24 mouse cellular contexts compared by ENCODE assay signal in the genomic region with DNA sequence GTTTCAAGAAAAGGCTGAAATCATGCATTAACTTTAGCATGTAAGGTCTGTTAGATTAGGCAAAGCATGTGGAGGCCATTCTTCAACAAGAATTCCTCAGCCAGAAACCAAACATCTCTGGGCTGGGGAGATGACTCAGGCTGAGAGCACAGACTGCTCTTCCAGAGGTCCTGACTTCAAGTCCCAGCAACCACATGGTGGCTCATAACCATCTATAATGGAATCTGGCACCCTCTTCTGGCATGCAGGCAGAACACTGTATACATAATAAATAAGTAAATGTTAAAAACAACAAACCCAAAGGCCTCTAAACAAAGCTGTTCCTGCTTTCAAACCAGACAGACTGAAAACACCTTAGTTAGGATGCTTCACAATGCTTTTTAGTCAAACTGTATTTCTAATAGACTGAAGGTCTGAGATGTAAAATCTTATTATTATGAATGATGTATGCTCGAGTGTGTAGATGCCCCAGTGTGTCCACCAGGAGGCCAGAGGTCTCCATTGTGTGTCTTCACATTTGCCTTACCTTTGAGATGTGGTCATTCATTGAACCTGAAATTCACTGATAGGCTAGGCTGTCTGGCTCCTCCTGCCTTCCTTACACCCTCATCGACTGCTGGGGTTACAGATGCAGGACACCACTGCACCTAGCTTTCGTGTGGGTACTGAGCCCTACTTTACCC. TPM values are rescaled to one million over a fixed set of nuclear protein-coding genes. Genes with fewer than 3 reads are reported as not detected.
DNase-seq lines count a peak whose midpoint lies in the region; ATAC-seq and TF ChIP-seq lines count a peak whose summit lies in the region.
"Had no signal": no experiment of that assay in that cellular context is flagged by ENCODE, and none has a peak within 500 bp of the region (broad histone marks: within the 10 kb centered on the region; RNA-seq: fewer than 3 reads in every experiment).

No protein-coding gene starts in this region.

- no peak overlapping the region for H3K27ac ChIP-seq in heart, adult 2 months
- H3K27ac ChIP-seq in lung, postnatal 0 days (ENCODE audit: low read length): no peak overlapping the region
- H3K27ac ChIP-seq: forebrain, embryonic 10.5 days; limb, embryonic 12.5 days; liver, embryonic 15.5 days; midbrain, embryonic 12.5 days had no signal

- no peaks in the 10 kb centered on the region for H3K27me3 ChIP-seq in heart, adult 2 months (ENCODE audit: control insufficient read depth, insufficient read depth, low read length)
- no peaks in the 10 kb centered on the region for H3K27me3 ChIP-seq in lung, postnatal 0 days (replicated peaks; ENCODE audit: insufficient read depth, low read length)
- no peaks in the 10 kb centered on the region for H3K27me3 ChIP-seq in myocyte (ENCODE audit: control insufficient read depth, insufficient read depth, insufficient read length)
- H3K27me3 ChIP-seq: limb, embryonic 12.5 days; liver, embryonic 15.5 days; midbrain, embryonic 12.5 days had no signal

- no peaks in the 10 kb centered on the region for H3K4me1 ChIP-seq in heart, adult 2 months (ENCODE audit: control insufficient read depth, insufficient read depth, low read length)
- no peaks in the 10 kb centered on the region for H3K4me1 ChIP-seq in lung, postnatal 0 days (ENCODE audit: insufficient read depth, low read depth, low read length)
- H3K4me1 ChIP-seq: limb, embryonic 12.5 days had no signal

- no peak overlapping the region for H3K4me2 ChIP-seq in lung, postnatal 0 days (replicated peaks; ENCODE audit: low read depth, low read length)
- no peak overlapping the region for H3K4me2 ChIP-seq in myocyte (ENCODE audit: low read depth)
- H3K4me2 ChIP-seq: heart, embryonic 11.5 days; limb, embryonic 12.5 days; liver, embryonic 15.5 days; midbrain, embryonic 12.5 days had no signal

- 0 out of 2 replicates have a peak, but pooled peaks cover 1% of the 10 kb centered on the region for H3K79me2 ChIP-seq in heart, adult 2 months (replicated peaks; ENCODE audit: control insufficient read depth, insufficient read depth, low read length)
- no peaks in the 10 kb centered on the region for H3K79me2 ChIP-seq in myocyte (ENCODE audit: control insufficient read depth, insufficient read depth)

- H3K9ac ChIP-seq in heart, adult 2 months (ENCODE audit: low read depth, low read length): no peak overlapping the region
- H3K9ac ChIP-seq in lung, postnatal 0 days (replicated peaks; ENCODE audit: low read depth): no peak overlapping the region
- H3K9ac ChIP-seq: limb, embryonic 12.5 days; liver, embryonic 15.5 days; midbrain, embryonic 12.5 days had no signal

- intact Hi-C loops in heart, adult 2 months (cut with DNase I): no loop called here
- intact Hi-C loops in heart, postnatal 10 days (cut with DNase I): no loop called here

- H3ac ChIP-seq in myocyte (ENCODE audit: control insufficient read depth, insufficient read length): no peak overlapping the region

- no peak for DNase-seq in heart, adult 2 months
- DNase-seq in heart, postnatal 10 days: no peak
- no peak for DNase-seq in lung, postnatal 0 days (ENCODE audit: low spot score)
- DNase-seq in lung, postnatal 14 days: no peak
- peak; percentile 57 for DNase-seq in NIH3T3 (ENCODE audit: low read depth)
- no peak for DNase-seq in urinary bladder, adult 2 months (ENCODE audit: low spot score)
- no peak for DNase-seq in lung, postnatal 4 days
- DNase-seq: adrenal gland, postnatal 36 days; cerebellum, adult 9-10 months; gastrocnemius, postnatal 10 days; heart, postnatal 4 days; lung, postnatal 10 days; spleen, adult 18-20 months; thymus, adult 2 months had no signal

- no peaks in the 10 kb centered on the region for H3K36me3 ChIP-seq in heart, adult 2 months (ENCODE audit: control insufficient read depth, insufficient read depth, low read length)
- no peaks in the 10 kb centered on the region for H3K36me3 ChIP-seq in lung, postnatal 0 days (ENCODE audit: insufficient read depth, low read length)
- no peaks in the 10 kb centered on the region for H3K36me3 ChIP-seq in myocyte (ENCODE audit: control insufficient read depth, insufficient read depth)
- H3K36me3 ChIP-seq: limb, embryonic 12.5 days; liver, embryonic 15.5 days; midbrain, embryonic 12.5 days had no signal

- no peak for ATAC-seq in lung, postnatal 0 days
- ATAC-seq: activated CD4-positive, CD25-positive, alpha-beta regulatory T cell, adult 4 months had no signal

- no peak overlapping the region for H3K4me3 ChIP-seq in heart, adult 2 months
- H3K4me3 ChIP-seq in lung, postnatal 0 days (ENCODE audit: low read depth, low read length): no peak overlapping the region
- no peak overlapping the region for H3K4me3 ChIP-seq in myocyte
- H3K4me3 ChIP-seq: forebrain, embryonic 10.5 days; limb, embryonic 12.5 days; liver, embryonic 15.5 days; midbrain, embryonic 12.5 days had no signal

- no peaks in the 10 kb centered on the region for H3K9me3 ChIP-seq in lung, postnatal 0 days (ENCODE audit: low read length)
- H3K9me3 ChIP-seq: forebrain, embryonic 10.5 days; limb, embryonic 12.5 days; liver, embryonic 15.5 days; midbrain, embryonic 12.5 days had no signal

- no peak for TF ChIP-seq POLR2A in heart, adult 2 months (IDR thresholded peaks at IDR 0.05; ENCODE audit: insufficient read depth, low read depth, low read length)
- no peak for TF ChIP-seq POLR2A in myocyte (IDR thresholded peaks at IDR 0.05; ENCODE audit: insufficient read length, low read depth)

- no peak for TF ChIP-seq EP300 in heart, adult 2 months (IDR thresholded peaks at IDR 0.05; ENCODE audit: insufficient read depth, low read depth, low read length)
- TF ChIP-seq EP300 in lung, postnatal 0 days (IDR thresholded peaks at IDR 0.05): no peak

- peak; percentile 21; the same call in 1 of the 2 replicates for TF ChIP-seq CTCF in heart, adult 2 months (IDR thresholded peaks at IDR 0.05)
- TF ChIP-seq CTCF in lung, postnatal 0 days (IDR thresholded peaks at IDR 0.05): peak; percentile 20; the same call in 1 of the 2 replicates

- WGBS in heart, adult 2 months: 67% methylated on average over 3 of the region's 3 CpGs
- WGBS in lung, postnatal 0 days: 69% methylated on average over 3 of the region's 3 CpGs

TF ChIP-seq in myocyte, 11 proteins besides CTCF, POLR2A, EP300 and RAD21:
- TF ChIP-seq USF1 (IDR thresholded peaks at IDR 0.05; ENCODE audit: low read depth) (no peak), POLR2AphosphoS2 (IDR thresholded peaks at IDR 0.05; ENCODE audit: insufficient read length, low read depth) (peak; percentile 46), SRF (IDR thresholded peaks at IDR 0.05; ENCODE audit: control insufficient read depth, insufficient read length, low read depth) (no peak), TCF3 (IDR thresholded peaks at IDR 0.05; ENCODE audit: insufficient read length, low read depth) (no peak), REST (IDR thresholded peaks at IDR 0.05; ENCODE audit: insufficient read depth, insufficient read length) (no peak), E2F4 (IDR thresholded peaks at IDR 0.05; ENCODE audit: insufficient read depth) (no peak)
TF ChIP-seq in myocyte: peak in this region for 1.

RNA-seq across cellular contexts. Expression of a gene that starts 6.9 kb away (rescaled TPM):
- not detected for total RNA-seq in heart, adult 2 months (2021)
- 0.06 TPM in 1 of 2 replicates, not detected in the other for polyA plus RNA-seq in heart, adult 2 months (2012; rRNA removed)
- total RNA-seq in heart, postnatal 10 days (2021): not detected
- 0.07 and 0.13 TPM in 2 replicates for polyA plus RNA-seq in lung, postnatal 0 days (2015; fragmentation: Nextera tagmentation; extraction: Ambion mirVana)
- polyA plus RNA-seq in myocyte (2012; fragmentation: generic; extraction: Trizol): not detected
- polyA plus RNA-seq in urinary bladder, adult 2 months (2012; rRNA removed): not detected in 2 replicates
- total RNA-seq: adrenal gland, postnatal 36 days; gastrocnemius, postnatal 10 days; heart, postnatal 4 days had no signal
- polyA plus RNA-seq: embryonic facial prominence, embryonic 14.5 days; kidney, embryonic 14.5 days; limb, embryonic 12.5 days; midbrain, embryonic 12.5 days; stomach, embryonic 14.5 days had no signal

RNA-seq across cellular contexts. Expression of a gene that starts 10.2 kb away (rescaled TPM):
- 1 to 10 TPM; 8.3 to 9.8 TPM for total RNA-seq in heart, adult 2 months (2021)
- polyA plus RNA-seq in heart, adult 2 months (2012; rRNA removed): 13.5 and 14.2 TPM in 2 replicates
- total RNA-seq in heart, postnatal 10 days (2021): 10 to 100 TPM; 11.8 to 12.9 TPM
- 27.4 and 32.9 TPM in 2 replicates for polyA plus RNA-seq in lung, postnatal 0 days (2015; fragmentation: Nextera tagmentation; extraction: Ambion mirVana)
- polyA plus RNA-seq in myocyte (2012; fragmentation: generic; extraction: Trizol): 23.7 TPM
- polyA plus RNA-seq in urinary bladder, adult 2 months (2012; rRNA removed): 20.9 and 21.0 TPM in 2 replicates

RNA-seq across cellular contexts. Expression of a gene that starts 11.0 kb away (rescaled TPM):
- 1 to 10 TPM; 2.4 to 2.9 TPM for total RNA-seq in heart, adult 2 months (2021)
- polyA plus RNA-seq in heart, adult 2 months (2012; rRNA removed): 1.4 and 2.0 TPM in 2 replicates
- 1 to 10 TPM; 1.7 to 4.5 TPM for total RNA-seq in heart, postnatal 10 days (2021)
- 4.1 and 4.3 TPM in 2 replicates for polyA plus RNA-seq in lung, postnatal 0 days (2015; fragmentation: Nextera tagmentation; extraction: Ambion mirVana)
- polyA plus RNA-seq in myocyte (2012; fragmentation: generic; extraction: Trizol): 1.4 TPM
- polyA plus RNA-seq in urinary bladder, adult 2 months (2012; rRNA removed): 0.71 and 1.1 TPM in 2 replicates

RNA-seq across cellular contexts. Expression of a gene that starts 32.6 kb away (rescaled TPM):
- 10 to 100 TPM; 53.3 to 59.4 TPM for total RNA-seq in heart, adult 2 months (2021)
- 52.3 and 54.0 TPM in 2 replicates for polyA plus RNA-seq in heart, adult 2 months (2012; rRNA removed)
- 10 to 100 TPM; 64.5 to 65.1 TPM for total RNA-seq in heart, postnatal 10 days (2021)
- polyA plus RNA-seq in lung, postnatal 0 days (2015; fragmentation: Nextera tagmentation; extraction: Ambion mirVana): 12.3 and 12.6 TPM in 2 replicates
- 53.9 TPM for polyA plus RNA-seq in myocyte (2012; fragmentation: generic; extraction: Trizol)
- polyA plus RNA-seq in urinary bladder, adult 2 months (2012; rRNA removed): 24.7 and 37.0 TPM in 2 replicates

RNA-seq across cellular contexts. Expression of a gene that starts 36.5 kb away (rescaled TPM):
- total RNA-seq in heart, adult 2 months (2021): 10 to 100 TPM in 1 of 2 experiments, 1 to 10 TPM in 1; 9.2 to 10.6 TPM
- polyA plus RNA-seq in heart, adult 2 months (2012; rRNA removed): 19.4 and 20.3 TPM in 2 replicates
- total RNA-seq in heart, postnatal 10 days (2021): 10 to 100 TPM; 12.8 to 15.0 TPM
- 1.9 and 2.2 TPM in 2 replicates for polyA plus RNA-seq in lung, postnatal 0 days (2015; fragmentation: Nextera tagmentation; extraction: Ambion mirVana)
- polyA plus RNA-seq in myocyte (2012; fragmentation: generic; extraction: Trizol): 46.0 TPM
- 21.8 and 22.3 TPM in 2 replicates for polyA plus RNA-seq in urinary bladder, adult 2 months (2012; rRNA removed)
